Mouse (Mus musculus): Measurements from ENCODE around the gene Igll1. TPM values are rescaled to one million over a fixed set of nuclear protein-coding genes. Genes with fewer than 3 reads are reported as not detected.

Gene Igll1
- polyA plus RNA-seq, 1 experiment: not detected

DNA sequence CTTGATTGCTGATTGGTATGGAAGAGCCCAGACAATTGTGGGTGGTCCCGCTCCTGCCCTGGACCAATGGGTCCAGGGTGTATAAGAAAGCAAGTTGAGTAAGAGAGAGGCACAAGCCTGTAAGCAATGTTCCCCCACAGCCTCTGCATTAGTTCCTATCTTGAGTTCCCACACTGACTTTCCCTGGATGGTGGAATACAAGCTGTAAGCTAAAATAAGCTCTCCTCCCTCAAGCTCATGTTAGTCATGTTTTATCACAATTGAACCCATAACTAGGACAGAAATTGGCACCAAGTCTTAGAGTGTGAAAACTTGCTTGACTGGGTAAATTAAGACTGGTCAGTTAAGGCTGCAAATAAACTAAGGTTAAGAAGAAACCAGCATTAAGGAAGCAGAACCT is 8.2 kb downstream of the Igll1 start:
- Histone ChIP-seq H3K4me3 (ENCODE audit: insufficient read depth, low read length) (no peak overlapping the region), H3K27ac (ENCODE audit: insufficient read depth, low read length) (no peak overlapping the region), H3K4me1 (ENCODE audit: control insufficient read depth, insufficient read depth, low read length) (no peaks in the 10 kb centered on the region)
- TF ChIP-seq POLR2A (IDR thresholded peaks at IDR 0.05; ENCODE audit: extremely low read depth, insufficient read depth, low read length) (no peak), CTCF (IDR thresholded peaks at IDR 0.05; ENCODE audit: extremely low read depth, insufficient read depth, low read length) (no peak)

DNA sequence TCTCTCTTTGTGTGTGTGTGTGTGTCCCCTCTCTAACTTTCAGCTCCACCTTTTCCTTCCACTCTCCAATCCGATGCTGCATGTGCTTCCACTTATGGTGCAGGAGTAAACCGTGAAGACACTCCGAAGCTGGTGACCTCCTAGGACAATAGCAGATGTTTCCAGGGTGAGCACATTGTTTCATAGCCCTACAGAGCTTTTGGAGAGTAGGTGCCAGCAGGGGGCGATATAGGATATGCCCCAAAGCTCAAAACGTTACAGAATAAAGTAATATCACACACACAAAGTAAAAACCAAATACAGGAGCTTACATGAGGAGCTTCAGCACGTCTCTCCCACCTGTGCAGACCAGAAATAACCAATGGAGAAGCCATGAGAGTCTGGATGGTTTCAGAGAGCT is 8.9 kb downstream of the Igll1 start:
- no peaks in the 10 kb centered on the region for H3K4me1 ChIP-seq (ENCODE audit: control insufficient read depth, insufficient read depth, low read length)
- no peak for TF ChIP-seq POLR2A (IDR thresholded peaks at IDR 0.05; ENCODE audit: extremely low read depth, insufficient read depth, low read length)
- peak; percentile 38; the same call in 1 of the 2 replicates for TF ChIP-seq CTCF (IDR thresholded peaks at IDR 0.05; ENCODE audit: extremely low read depth, insufficient read depth, low read length)
- H3K4me3 ChIP-seq (ENCODE audit: insufficient read depth, low read length): no peak overlapping the region
- H3K27ac ChIP-seq (ENCODE audit: insufficient read depth, low read length): no peak overlapping the region

DNA sequence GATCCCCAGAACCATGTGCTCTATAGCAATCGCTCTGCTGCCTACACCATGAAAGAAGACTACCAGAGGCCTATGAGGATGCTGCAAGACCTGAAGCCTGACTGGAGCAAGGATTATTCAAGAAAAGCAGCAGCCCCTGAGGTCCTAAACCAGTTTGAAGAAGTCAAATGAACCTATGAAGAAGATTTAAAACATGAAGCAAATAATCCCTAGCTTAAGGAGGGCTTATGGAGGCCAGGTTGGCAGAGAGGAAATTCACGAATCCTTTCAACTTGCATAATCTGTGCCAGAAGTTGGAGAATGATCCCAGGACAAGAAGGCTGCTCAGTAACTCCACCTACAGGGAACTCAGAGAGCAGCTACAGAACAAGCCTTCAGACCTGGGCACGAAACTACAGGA is 11.4 kb downstream of the Igll1 start:
- TF ChIP-seq POLR2A (IDR thresholded peaks at IDR 0.05; ENCODE audit: extremely low read depth, insufficient read depth, low read length): no peak
- TF ChIP-seq CTCF (IDR thresholded peaks at IDR 0.05; ENCODE audit: extremely low read depth, insufficient read depth, low read length): no peak
- H3K4me3 ChIP-seq (ENCODE audit: insufficient read depth, low read length): no peak overlapping the region
- no peaks in the 10 kb centered on the region for H3K4me1 ChIP-seq (ENCODE audit: control insufficient read depth, insufficient read depth, low read length)
- no peak overlapping the region for H3K27ac ChIP-seq (ENCODE audit: insufficient read depth, low read length)

DNA sequence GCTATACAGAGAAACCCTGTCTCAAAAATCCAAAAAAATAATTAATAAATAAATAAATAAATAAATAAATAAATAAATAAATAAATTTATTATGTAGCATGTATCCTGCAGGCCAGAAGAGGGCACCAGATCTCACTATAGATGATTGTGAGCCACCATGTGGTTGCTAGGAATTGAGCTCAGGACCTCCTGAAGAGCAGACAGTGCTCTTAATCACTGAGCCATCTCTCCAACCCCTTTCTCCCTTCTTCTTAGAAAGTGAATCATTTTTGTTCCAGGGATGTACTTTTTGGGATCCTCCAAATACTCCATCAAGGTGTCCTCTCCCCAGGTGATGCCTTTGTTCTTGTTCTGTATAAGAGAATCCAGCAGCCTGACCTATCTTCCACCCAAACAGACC is 14.6 kb downstream of the Igll1 start:
- Histone ChIP-seq H3K27ac (ENCODE audit: insufficient read depth, low read length) (no peak overlapping the region), H3K4me3 (ENCODE audit: insufficient read depth, low read length) (no peak overlapping the region), H3K4me1 (ENCODE audit: control insufficient read depth, insufficient read depth, low read length) (no peaks in the 10 kb centered on the region)
- TF ChIP-seq CTCF (IDR thresholded peaks at IDR 0.05; ENCODE audit: extremely low read depth, insufficient read depth, low read length): no peak
- no peak for TF ChIP-seq POLR2A (IDR thresholded peaks at IDR 0.05; ENCODE audit: extremely low read depth, insufficient read depth, low read length)

DNA sequence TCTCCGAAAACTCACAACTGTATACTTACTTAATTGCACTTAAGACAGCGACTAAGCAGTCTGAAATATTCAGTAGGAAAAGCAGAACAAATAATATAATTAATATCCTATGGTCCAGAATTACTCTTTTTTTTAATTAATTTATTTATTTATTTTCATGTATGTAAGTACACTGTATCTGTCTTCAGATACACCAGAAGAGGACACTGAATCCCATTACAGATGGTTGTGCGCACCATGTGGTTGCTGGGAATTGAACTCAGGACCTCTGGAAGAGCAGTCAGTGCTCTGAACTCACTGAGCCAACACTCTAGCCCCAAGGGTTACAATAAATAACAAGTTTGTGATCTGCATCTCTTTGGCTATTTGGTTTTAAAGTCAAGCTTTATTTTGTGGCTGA is 34.1 kb downstream of the Igll1 start:
- no peak overlapping the region for H3K27ac ChIP-seq (ENCODE audit: insufficient read depth, low read length)
- no peaks in the 10 kb centered on the region for H3K4me1 ChIP-seq (ENCODE audit: control insufficient read depth, insufficient read depth, low read length)
- peak overlapping the region; percentile 83; the same call in 1 of the 2 replicates for H3K4me3 ChIP-seq (ENCODE audit: insufficient read depth, low read length)
- TF ChIP-seq POLR2A (IDR thresholded peaks at IDR 0.05; ENCODE audit: extremely low read depth, insufficient read depth, low read length) (no peak), CTCF (IDR thresholded peaks at IDR 0.05; ENCODE audit: extremely low read depth, insufficient read depth, low read length) (no peak)

DNA sequence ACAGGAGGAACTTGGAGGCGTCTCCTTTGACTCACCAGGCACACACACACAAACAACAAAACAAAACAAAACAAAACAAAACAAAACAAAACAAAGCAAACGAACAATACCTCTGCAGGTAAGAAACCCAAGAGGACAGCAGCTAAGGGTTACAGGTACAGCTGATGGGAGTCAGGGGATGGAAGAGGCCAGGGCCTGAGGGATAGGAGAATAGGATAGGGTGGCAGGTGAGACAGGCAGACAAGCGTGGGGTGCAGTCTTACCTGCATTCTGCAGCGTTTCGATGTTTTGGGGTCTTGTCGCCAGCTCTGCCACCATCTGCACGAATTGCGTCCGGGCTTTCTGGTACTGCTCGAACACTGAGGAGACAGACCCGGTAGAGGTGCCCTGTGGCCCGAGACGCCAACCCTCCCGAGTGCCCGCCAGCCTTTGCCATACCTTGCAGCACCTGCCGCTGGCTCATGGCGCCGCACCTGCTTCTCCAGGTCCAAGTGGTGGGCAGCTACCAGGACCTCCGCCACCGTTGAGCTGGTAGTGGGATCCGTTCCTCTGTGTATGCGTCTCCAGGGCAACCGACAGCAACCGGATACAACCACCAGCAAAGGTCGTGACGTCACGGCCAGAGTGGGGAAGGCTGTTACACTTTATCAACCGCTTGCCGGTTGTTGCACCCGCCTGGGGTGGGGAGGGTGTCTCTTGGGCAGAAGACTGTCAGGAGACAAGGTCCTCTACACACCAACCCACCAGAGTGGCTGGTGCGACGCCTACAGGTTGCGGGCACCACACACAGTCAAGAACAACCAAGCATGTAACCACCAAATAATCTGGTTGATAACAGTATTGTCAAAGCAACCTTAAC is 34.8 kb downstream of the Igll1 start, which contains the start of gene Spag6l:
Gene Spag6l, minus strand, starts transcription at position 700 of the 859 bp plus-strand sequence.
- Histone ChIP-seq H3K4me1 (ENCODE audit: control insufficient read depth, insufficient read depth, low read length) (no peaks in the 10 kb centered on the region), H3K4me3 (ENCODE audit: insufficient read depth, low read length) (peak within 1 kb of the TSS; percentile 83), H3K27ac (ENCODE audit: insufficient read depth, low read length) (no peak within 1 kb of the TSS)
- TF ChIP-seq POLR2A (IDR thresholded peaks at IDR 0.05; ENCODE audit: extremely low read depth, insufficient read depth, low read length) (no peak), CTCF (IDR thresholded peaks at IDR 0.05; ENCODE audit: extremely low read depth, insufficient read depth, low read length) (peak; percentile 6; the same call in 1 of the 2 replicates)

DNA sequence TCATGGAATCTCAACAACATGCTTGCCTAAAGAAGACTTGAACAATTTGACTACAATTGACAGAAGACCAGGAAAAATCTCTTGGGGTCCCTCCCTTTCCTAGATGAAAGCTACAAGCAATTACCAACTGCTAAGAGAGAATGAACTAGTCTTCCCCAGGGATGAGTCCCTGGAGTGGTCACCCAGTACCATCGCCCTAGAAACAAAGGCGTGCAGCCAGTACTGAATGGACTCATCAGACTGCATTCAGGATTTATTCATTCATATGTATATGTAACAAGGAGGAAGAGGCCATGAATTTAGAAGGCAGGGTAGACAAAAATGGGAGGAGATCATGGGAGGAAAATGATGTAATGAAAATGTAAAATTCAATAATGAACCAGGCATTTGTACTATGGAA is 37.6 kb downstream of the Igll1 start:
- Histone ChIP-seq H3K27ac (ENCODE audit: insufficient read depth, low read length) (no peak overlapping the region), H3K4me1 (ENCODE audit: control insufficient read depth, insufficient read depth, low read length) (no peaks in the 10 kb centered on the region), H3K4me3 (ENCODE audit: insufficient read depth, low read length) (no peak overlapping the region)
- no peak for TF ChIP-seq CTCF (IDR thresholded peaks at IDR 0.05; ENCODE audit: extremely low read depth, insufficient read depth, low read length)
- no peak for TF ChIP-seq POLR2A (IDR thresholded peaks at IDR 0.05; ENCODE audit: extremely low read depth, insufficient read depth, low read length)

DNA sequence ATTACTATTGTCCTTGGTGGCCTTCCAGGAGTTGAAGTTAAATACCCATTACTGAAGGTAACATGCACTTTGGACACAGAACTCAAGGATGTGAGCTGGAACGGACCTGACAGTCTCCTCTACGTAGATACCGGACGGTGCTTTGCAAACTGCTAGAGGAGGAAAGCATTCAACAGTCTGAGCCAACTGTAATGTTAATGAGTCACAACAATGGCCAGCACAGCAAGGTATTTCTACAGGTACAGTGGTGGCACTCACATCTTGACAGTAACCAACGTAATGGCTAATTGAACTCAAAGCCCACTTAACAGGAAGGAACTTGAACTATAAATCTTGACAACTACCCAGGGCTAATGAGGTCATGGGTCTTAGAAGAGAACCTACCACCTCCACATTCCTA is 38.3 kb downstream of the Igll1 start:
- Histone ChIP-seq H3K27ac (ENCODE audit: insufficient read depth, low read length) (no peak overlapping the region), H3K4me3 (ENCODE audit: insufficient read depth, low read length) (no peak overlapping the region), H3K4me1 (ENCODE audit: control insufficient read depth, insufficient read depth, low read length) (no peaks in the 10 kb centered on the region)
- TF ChIP-seq CTCF (IDR thresholded peaks at IDR 0.05; ENCODE audit: extremely low read depth, insufficient read depth, low read length) (no peak), POLR2A (IDR thresholded peaks at IDR 0.05; ENCODE audit: extremely low read depth, insufficient read depth, low read length) (no peak)

Other genes with a start within 250 kb of the Igll1 start
- gene Olfr19, start 187.6 kb downstream of the Igll1 start, polyA plus RNA-seq (2012; rRNA removed): not detected in 2 replicates
- 4.0 and 4.9 TPM in 2 replicates for gene Spag6l, start 34.5 kb downstream of the Igll1 start, polyA plus RNA-seq (2012; rRNA removed)
- gene Top3b, start 6.8 kb upstream of the Igll1 start, polyA plus RNA-seq (2012; rRNA removed): 81.7 and 86.5 TPM in 2 replicates
- gene Vpreb1, start 6.9 kb upstream of the Igll1 start, polyA plus RNA-seq (2012; rRNA removed): 0.38 and 0.47 TPM in 2 replicates
- 41.7 and 43.9 TPM in 2 replicates for gene Ppm1f, start 32.5 kb upstream of the Igll1 start, polyA plus RNA-seq (2012; rRNA removed)
- 291 and 296 TPM in 2 replicates for gene Mapk1, start 119.4 kb upstream of the Igll1 start, polyA plus RNA-seq (2012; rRNA removed)
- gene Ypel1, start 205.7 kb upstream of the Igll1 start, polyA plus RNA-seq (2012; rRNA removed): 32.6 and 33.0 TPM in 2 replicates
- 108 and 114 TPM in 2 replicates for gene Ppil2, start 247.3 kb upstream of the Igll1 start, polyA plus RNA-seq (2012; rRNA removed)